Mouse (Mus musculus) left cerebral cortex, postnatal 25 days (tissue): ENCODE results near the gene Pter. TPM values are rescaled to one million over a fixed set of nuclear protein-coding genes. Genes with fewer than 3 reads are reported as not detected.
A peak's percentile ranks its signal among the peaks of the same experiment; 100 is the strongest.

ENCODE experiments used
- DNase-seq, 2 experiments: peaks; one replicate each; pipeline ENCODE4 v3.0.0; 2022; ENCODE audit warnings: low spot score in 2 of 2, mixed read lengths in 1 of 2
- intact Hi-C: fragments of 180-260 bp; cut with DNase I; formaldehyde crosslinking; loops from one replicate; pipeline ENCODE4 v1.15.1; 2025
- total RNA-seq, 2 experiments: library from RNA; stranded (reverse); gene quantifications; 2 replicates each; pipeline ENCODE4 v1.2.3; 2021

The Pter gene
- total RNA-seq, 2 experiments from 2014 or later: 0.39 to 1.5 TPM

GRCm38 (mm10) chr2:12984901-12985732 lies 61.3 kb downstream of the Pter start:
- no peak for DNase-seq
- intact Hi-C loops: no loop called here

GRCm38 (mm10) chr2:13000026-13000425 lies 76.2 kb downstream of the Pter start:
- intact Hi-C loops: no loop called here
- no peak for DNase-seq

- intact Hi-C loops: no loop called here
- DNase-seq: no peak
These were observed 84.6 kb downstream of the Pter start for GRCm38 (mm10) chr2:13008433-13008832.

- intact Hi-C loops: loop anchor here (1.0 kb wide), 1 partner anchor 126 kb away; no protein-coding TSS in a partner anchor
- peak; percentile 32 to 34 for DNase-seq
These were observed 85.6 kb downstream of the Pter start for GRCm38 (mm10) chr2:13009261-13009972.

DNA sequence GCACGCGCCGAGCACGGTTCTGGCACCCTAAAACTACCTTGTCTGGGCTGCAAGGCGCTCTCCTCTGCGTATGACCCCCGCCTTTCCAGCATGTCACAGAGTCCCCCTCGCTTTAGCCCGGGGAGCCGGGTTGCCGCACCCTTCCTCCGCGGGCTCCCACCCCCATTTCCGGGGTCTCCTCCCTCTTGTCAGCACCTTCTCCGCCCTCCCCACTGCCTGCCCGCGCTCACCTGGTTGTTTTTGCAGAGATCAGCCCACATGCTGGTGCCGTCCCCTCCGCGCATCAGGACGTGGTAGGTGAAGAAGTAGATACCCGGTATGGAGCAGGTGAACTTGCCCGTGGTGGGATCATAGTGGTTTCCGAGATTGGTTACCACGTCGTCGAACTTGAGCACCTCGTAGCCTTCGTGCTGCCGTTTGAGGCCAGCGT lies 86.2 kb downstream of the Pter start:
- peak in 1 of 2 experiments; percentile 21 for DNase-seq
- intact Hi-C loops: loop anchor here (2.0 to 5.0 kb wide), 2 partner anchors 179 to 227 kb away; no protein-coding TSS in a partner anchor

DNA sequence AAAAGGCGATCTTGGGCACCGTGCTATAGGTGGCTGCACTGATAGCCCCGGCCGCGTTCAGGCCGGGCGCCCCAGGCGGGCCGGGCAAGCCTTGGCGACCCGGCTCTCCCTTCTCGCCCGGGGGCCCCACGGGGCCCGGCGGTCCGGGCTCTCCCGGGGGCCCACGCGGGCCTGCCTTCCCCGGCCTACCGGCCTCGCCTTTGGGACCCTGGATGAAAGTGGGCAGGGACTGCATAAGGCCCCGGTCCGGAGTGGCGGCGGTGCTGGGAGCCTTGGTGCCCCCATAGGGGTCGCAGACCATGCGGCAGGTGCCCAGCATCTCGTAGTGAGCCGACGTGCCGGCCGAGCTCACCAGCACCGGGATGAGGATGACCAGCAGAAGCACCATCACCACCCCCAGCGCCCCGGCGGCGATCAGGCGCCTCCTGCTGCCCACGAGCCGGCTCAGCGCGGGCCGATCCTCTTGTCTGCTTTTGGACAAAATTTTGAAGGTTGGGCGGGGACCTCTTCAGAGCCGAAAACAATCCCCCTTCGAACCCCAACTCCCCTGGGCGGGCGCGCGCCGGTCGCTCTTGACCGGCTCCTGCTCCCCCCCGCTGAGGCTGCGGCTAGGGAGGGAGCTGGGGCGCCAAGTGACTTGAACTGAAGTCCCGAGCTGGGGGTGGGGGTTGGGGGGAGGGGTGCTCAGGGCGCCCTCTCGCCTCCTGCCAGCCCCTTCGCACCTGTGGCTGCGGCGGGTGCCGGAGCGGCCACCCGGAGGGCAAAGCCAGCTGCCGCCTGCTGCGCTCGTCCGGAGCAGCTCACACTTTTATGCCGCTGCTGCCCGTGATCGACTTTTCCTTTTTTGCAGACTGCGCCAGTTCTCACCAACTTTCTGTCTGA lies 86.9 kb downstream of the Pter start:
- intact Hi-C loops: loop anchor here (1.0 to 5.0 kb wide), 6 partner anchors 50 to 301 kb away; no protein-coding TSS in a partner anchor

GRCm38 (mm10) chr2:13011472-13011871 lies 87.6 kb downstream of the Pter start, which contains the start of gene C1ql3:
C1ql3 (minus strand) TSS chr2:13011806.
- intact Hi-C loops: loop anchor here (1.0 to 5.0 kb wide), 6 partner anchors 49 to 302 kb away; no protein-coding TSS in a partner anchor
- peak; percentile 77 to 96 for DNase-seq

More for the DNA sequence above, 86.9 kb downstream of the Pter start:
- peak; percentile 35 to 50 for DNase-seq

DNA sequence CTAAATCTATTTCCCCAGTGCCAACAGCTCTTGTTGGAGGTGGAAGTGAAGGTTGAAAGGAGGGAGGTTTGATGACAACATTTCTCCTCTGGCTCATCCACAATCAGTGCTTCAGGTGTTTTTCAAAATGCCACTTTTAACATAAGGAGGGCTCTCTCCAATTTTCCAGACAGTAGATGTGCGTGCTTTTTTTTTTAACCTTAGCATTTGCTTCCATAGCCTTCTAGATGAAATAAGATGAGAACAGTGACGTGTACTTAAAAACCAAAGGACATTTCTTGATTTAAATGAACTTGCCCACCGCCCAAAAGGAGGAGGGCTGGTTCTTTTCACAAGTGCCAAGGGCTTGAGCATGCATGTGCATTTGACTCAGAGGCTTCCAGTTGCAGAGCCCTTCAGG lies 88.1 kb downstream of the Pter start:
- DNase-seq: no peak
- intact Hi-C loops: loop anchor here (1.0 to 5.0 kb wide), 6 partner anchors 48 to 303 kb away; no protein-coding TSS in a partner anchor

DNA sequence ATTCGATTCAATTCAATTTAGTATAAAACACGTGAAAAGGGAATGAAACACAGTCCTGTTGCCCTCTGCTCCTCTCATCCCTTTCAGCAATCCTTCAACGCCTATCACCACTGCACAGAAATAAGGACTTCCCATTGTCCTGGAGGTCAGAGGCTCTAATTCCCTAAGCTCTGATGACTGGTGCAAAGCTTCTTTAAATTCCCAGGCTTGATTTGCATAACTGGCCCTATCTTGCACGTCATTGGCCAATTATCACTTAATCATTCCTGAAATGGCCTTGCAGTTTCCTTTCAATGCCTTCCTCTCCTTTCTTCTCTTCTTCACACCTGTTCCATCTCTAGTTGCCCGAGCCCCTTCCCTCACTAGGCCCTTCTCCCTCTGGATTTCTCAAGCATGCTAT lies 94.5 kb downstream of the Pter start:
- no peak for DNase-seq
- intact Hi-C loops: no loop called here

GRCm38 (mm10) chr2:13018861-13019260 lies 95.0 kb downstream of the Pter start:
- no peak for DNase-seq
- intact Hi-C loops: no loop called here

GRCm38 (mm10) chr2:13038772-13039171 lies 114.9 kb downstream of the Pter start:
- DNase-seq: peak in 1 of 2 experiments; percentile 56
- intact Hi-C loops: no loop called here

DNA sequence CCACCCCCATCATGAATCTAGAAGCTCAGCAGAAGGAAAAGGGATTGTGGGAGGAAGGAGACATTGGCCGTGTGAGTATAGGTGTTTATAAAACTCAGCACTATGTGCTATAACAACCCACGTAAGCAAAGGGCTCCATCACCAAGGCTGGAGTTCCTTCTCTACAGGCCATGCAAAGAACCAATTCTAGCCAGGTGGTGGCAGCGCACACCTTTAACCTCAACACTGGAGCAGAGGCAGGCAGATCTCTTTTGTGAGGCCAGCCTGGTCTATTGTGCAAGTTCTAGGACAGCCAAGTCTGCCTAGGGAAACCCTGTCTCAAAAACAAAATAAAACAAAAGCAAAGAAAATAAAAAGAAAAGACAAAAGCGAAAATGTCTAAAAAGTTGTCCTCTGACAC lies 115.9 kb downstream of the Pter start:
- intact Hi-C loops: no loop called here
- DNase-seq: no peak

- no peak for DNase-seq
- intact Hi-C loops: no loop called here
These were observed 120.7 kb downstream of the Pter start for GRCm38 (mm10) chr2:13044555-13044954.

DNA sequence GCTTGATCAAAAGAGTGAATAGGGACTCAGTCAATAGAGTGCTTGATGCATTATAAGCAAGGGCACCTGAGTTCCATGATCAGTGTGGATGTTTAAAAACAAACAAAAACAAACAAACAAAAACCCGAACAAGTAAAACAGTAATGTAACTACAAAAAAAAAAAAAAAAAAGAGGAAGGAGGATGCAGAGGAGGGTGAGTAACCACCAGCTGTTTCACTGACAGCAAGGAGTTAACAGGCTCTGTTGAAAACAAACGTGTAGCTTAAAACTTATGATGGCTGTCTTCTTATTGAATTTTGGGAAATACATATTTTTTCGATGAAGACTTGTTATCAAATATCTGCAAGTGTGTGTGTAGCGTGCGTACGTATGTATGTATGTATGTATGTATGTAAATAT lies 124.8 kb downstream of the Pter start:
- intact Hi-C loops: no loop called here
- DNase-seq: no peak

Other genes starting within 250 kb of the Pter start
- gene C1ql3, start 87.8 kb downstream of the Pter start, total RNA-seq: 100 to 1,000 TPM; 104 to 117 TPM